In genomic region chr19:40183600-40183999, GRCm38 (mm10) we compare ENCODE assay signal across 26 mouse cellular contexts. TPM values are rescaled to one million over a fixed set of nuclear protein-coding genes. Genes with fewer than 3 reads are reported as not detected.
DNase-seq lines count a peak whose midpoint lies in the region; TF ChIP-seq lines count a peak whose summit lies in the region.
"Had no signal": no experiment of that assay in that cellular context is flagged by ENCODE, and none has a peak within 500 bp of the region (broad histone marks: within the 10 kb centered on the region; RNA-seq: fewer than 3 reads in every experiment).

No protein-coding gene starts in this region.

- H3K27ac ChIP-seq in liver, adult 2 months (replicated peaks; ENCODE audit: insufficient read depth, low read depth, low read length) = no peak overlapping the region; the same call in 1 of the 2 replicates
- H3K27ac ChIP-seq: embryonic facial prominence, embryonic 12.5 days; forebrain, embryonic 15.5 days; heart, embryonic 10.5 days; hindbrain, embryonic 13.5 days; hindbrain, postnatal 0 days had no signal

- no peak for TF ChIP-seq CTCF in liver, adult 2 months (IDR thresholded peaks at IDR 0.05; ENCODE audit: low read depth, low read length)

- H3K4me3 ChIP-seq in liver, adult 2 months (ENCODE audit: insufficient read depth, low read depth, low read length) = peak overlapping the region; percentile 6; the same call in 1 of the 2 replicates
- H3K4me3 ChIP-seq: embryonic facial prominence, embryonic 12.5 days; forebrain, embryonic 15.5 days; heart, embryonic 10.5 days; hindbrain, embryonic 13.5 days had no signal

- peaks cover 27% of the 10 kb centered on the region for H3K4me1 ChIP-seq in liver, adult 2 months (ENCODE audit: control insufficient read depth, insufficient read depth, low read length)
- H3K4me1 ChIP-seq: embryonic facial prominence, embryonic 12.5 days; forebrain, embryonic 15.5 days; heart, embryonic 10.5 days; hindbrain, embryonic 13.5 days had no signal

- WGBS in liver, adult 2 months = 48% methylated on average over 5 of the region's 5 CpGs

- peak; percentile 46 for DNase-seq in heart, adult 11 months
- no peak for DNase-seq in heart, postnatal 10 days
- DNase-seq in liver, adult 2 months (ENCODE audit: extremely low read depth, low read depth, low spot score) = no peak
- DNase-seq in liver = no peak
- DNase-seq in brain, adult 2 months (ENCODE audit: low read depth, low spot score) = peak; percentile 21
- peak; percentile 9 for DNase-seq in right cerebral cortex, postnatal 14 days
- no peak for DNase-seq in kidney, postnatal 10 days
- DNase-seq: adrenal gland, adult 2 months; adrenal gland, postnatal 25 days; cerebellum, adult 2 months; cerebellum, postnatal 10 days; gastrocnemius, postnatal 36 days; heart, adult 18-20 months; heart, postnatal 14 days had no signal

- H3K27me3 ChIP-seq in liver, adult 2 months (ENCODE audit: control insufficient read depth, insufficient read depth, low read length) = no peaks in the 10 kb centered on the region
- H3K27me3 ChIP-seq: CH12.LX; embryonic facial prominence, embryonic 12.5 days; forebrain, embryonic 15.5 days; hindbrain, embryonic 13.5 days had no signal

- TF ChIP-seq POLR2A in liver, adult 2 months (IDR thresholded peaks at IDR 0.05; ENCODE audit: extremely low read depth, insufficient read depth, low read length) = no peak

- peaks cover 30% of the 10 kb centered on the region for H3K36me3 ChIP-seq in liver, adult 2 months (ENCODE audit: control insufficient read depth, insufficient read depth, low read length)
- H3K36me3 ChIP-seq: embryonic facial prominence, embryonic 12.5 days; forebrain, embryonic 15.5 days; heart, embryonic 10.5 days; hindbrain, embryonic 13.5 days had no signal

- H3K9ac ChIP-seq in liver, adult 2 months (ENCODE audit: low read depth, low read length) = no peak overlapping the region
- H3K9ac ChIP-seq: embryonic facial prominence, embryonic 12.5 days; forebrain, embryonic 15.5 days; hindbrain, embryonic 13.5 days had no signal

- peaks cover 4% of the 10 kb centered on the region; the same call in 1 of the 2 replicates for H3K79me2 ChIP-seq in liver, adult 2 months (ENCODE audit: control insufficient read depth, insufficient read depth, low read length)

- intact Hi-C loops in heart, postnatal 10 days (cut with DNase I) = no loop called here

RNA-seq across cellular contexts. Expression of gene Cyp2c70, which starts 3.5 kb away (rescaled TPM):
- under 1 TPM; 0.35 to 0.69 TPM for total RNA-seq in heart, postnatal 10 days (2021)
- 611 and 1,231 TPM in 2 replicates for total RNA-seq in liver, adult 2 months (2014; rRNA removed)
- 211 and 219 TPM in 2 replicates for polyA plus RNA-seq in liver, adult 2 months (2012; rRNA removed)
- total RNA-seq: CH12.LX; gastrocnemius, postnatal 36 days; hematopoietic stem cell, adult 5-6 weeks; hindbrain, postnatal 0 days had no signal
- polyA plus RNA-seq: adrenal gland, adult 2 months; cerebellum, adult 2 months; cortical plate, adult 2 months; embryonic facial prominence, embryonic 12.5 days; forebrain, embryonic 11.5 days; forebrain, embryonic 15.5 days; frontal cortex, adult 2 months; heart, embryonic 14.5 days; hindbrain, embryonic 13.5 days; hindbrain, postnatal 0 days; Patski had no signal

Comparison
In these comparisons a context has a peak if more than half of its experiments do, and no peak if none do; other contexts are left out.
1. DNase-seq: peak in heart, adult 11 months (single experiment), brain, adult 2 months (single experiment) and right cerebral cortex, postnatal 14 days (single experiment); none in heart, postnatal 10 days (0 of 2), liver, adult 2 months (single experiment), liver (single experiment) and kidney, postnatal 10 days (single experiment).
2. RNA of gene Cyp2c70, which starts 3.5 kb away (total RNA-seq): 611 to 1,231 TPM in liver, adult 2 months; 0.35 to 0.69 TPM in heart, postnatal 10 days; every median in the first group is over 100 times any median in the second.